Comparison of ENCODE assay signal across 10 mouse cellular contexts in the genomic region with DNA sequence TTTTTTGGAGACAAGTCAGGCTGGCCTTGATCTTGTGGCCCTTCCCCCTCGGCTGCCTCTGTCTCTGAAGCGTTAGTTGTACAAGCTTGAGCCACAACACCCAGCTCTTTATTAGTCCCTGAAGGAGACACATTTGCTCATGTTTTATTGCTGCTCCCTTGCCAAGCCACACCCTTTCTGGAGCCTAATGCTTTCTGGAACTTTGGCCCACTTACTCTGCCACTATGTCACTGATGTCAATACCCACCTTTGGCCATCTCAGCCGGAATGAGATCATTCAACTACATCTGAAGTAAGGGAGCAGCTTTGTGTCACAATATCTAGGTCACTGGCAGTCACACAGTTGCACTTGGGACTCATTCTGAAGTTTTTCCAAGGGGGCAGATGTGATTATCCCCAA.
DNase-seq lines count a peak whose midpoint lies in the region; ATAC-seq and TF ChIP-seq lines count a peak whose summit lies in the region.
"Had no signal": no experiment of that assay in that cellular context is flagged by ENCODE, and none has a peak within 500 bp of the region (broad histone marks: within the 10 kb centered on the region; RNA-seq: fewer than 3 reads in every experiment).

No protein-coding gene starts in this region.

- no peaks in the 10 kb centered on the region for H3K9me3 ChIP-seq in kidney, embryonic 16.5 days (ENCODE audit: low read length)
- H3K9me3 ChIP-seq in midbrain, embryonic 13.5 days = no peaks in the 10 kb centered on the region

- H3K4me2 ChIP-seq in kidney, embryonic 16.5 days (replicated peaks; ENCODE audit: low read depth, low read length) = no peak overlapping the region
- H3K4me2 ChIP-seq in midbrain, embryonic 13.5 days (replicated peaks) = no peak overlapping the region

- no peaks in the 10 kb centered on the region for H3K36me3 ChIP-seq in kidney, embryonic 16.5 days (ENCODE audit: insufficient read depth, low read length)
- peaks cover 2% of the 10 kb centered on the region; the same call in 1 of the 2 replicates for H3K36me3 ChIP-seq in small intestine, adult 2 months (ENCODE audit: control insufficient read depth, insufficient read depth, low read length)
- H3K36me3 ChIP-seq in midbrain, embryonic 13.5 days = no peaks in the 10 kb centered on the region

- DNase-seq in kidney, adult 18-20 months = peak; percentile 51
- peak; percentile 73 for DNase-seq in gastrocnemius, postnatal 25 days
- peak; percentile 47 for DNase-seq in kidney, postnatal 10 days
- DNase-seq in embryo, embryonic 10.5 days (ENCODE audit: low spot score) = no peak
- DNase-seq in left cerebral cortex, adult 9 months (ENCODE audit: low spot score in 2 of 2) = no peak
- DNase-seq: cerebellum, postnatal 10 days had no signal

- H3K4me3 ChIP-seq in kidney, embryonic 16.5 days (ENCODE audit: low read length) = no peak overlapping the region
- H3K4me3 ChIP-seq in small intestine, adult 2 months (ENCODE audit: low read depth, low read length) = no peak overlapping the region
- H3K4me3 ChIP-seq in midbrain, embryonic 13.5 days (replicated peaks) = no peak overlapping the region

- H3K9ac ChIP-seq in kidney, embryonic 16.5 days (replicated peaks; ENCODE audit: low read length) = no peak overlapping the region
- H3K9ac ChIP-seq in midbrain, embryonic 13.5 days (replicated peaks) = no peak overlapping the region

- no peak for TF ChIP-seq POLR2A in small intestine, adult 2 months (IDR thresholded peaks at IDR 0.05; ENCODE audit: low read depth, low read length)

- no peak for TF ChIP-seq CTCF in small intestine, adult 2 months (IDR thresholded peaks at IDR 0.05; ENCODE audit: extremely low read depth, insufficient read length, insufficient replicate concordance, low read depth, low read length)

- 0 out of 2 replicates have a peak, but pooled peaks cover 11% of the 10 kb centered on the region for H3K4me1 ChIP-seq in kidney, embryonic 16.5 days (ENCODE audit: insufficient read depth, low read length)
- peaks cover 21% of the 10 kb centered on the region for H3K4me1 ChIP-seq in small intestine, adult 2 months (ENCODE audit: control insufficient read depth, insufficient read depth, insufficient read length, low read length)
- 0 out of 2 replicates have a peak, but pooled peaks cover 2% of the 10 kb centered on the region for H3K4me1 ChIP-seq in midbrain, embryonic 13.5 days (replicated peaks)

- no peaks in the 10 kb centered on the region for H3K27me3 ChIP-seq in kidney, embryonic 16.5 days (ENCODE audit: insufficient read depth, low read length)
- no peaks in the 10 kb centered on the region for H3K27me3 ChIP-seq in small intestine, adult 2 months (ENCODE audit: control insufficient read depth, insufficient read depth, low read length)
- H3K27me3 ChIP-seq in midbrain, embryonic 13.5 days = no peaks in the 10 kb centered on the region
- H3K27me3 ChIP-seq: CH12.LX had no signal

- no peak overlapping the region for H3K27ac ChIP-seq in kidney, embryonic 16.5 days (ENCODE audit: low read length)
- H3K27ac ChIP-seq in small intestine, adult 2 months (ENCODE audit: insufficient read depth, low read depth, low read length) = peak overlapping the region; percentile 91
- H3K27ac ChIP-seq in midbrain, embryonic 13.5 days = no peak overlapping the region

- no peak for ATAC-seq in kidney, embryonic 16.5 days (ENCODE audit: low FRiP score, low TSS enrichment)
- no peak for ATAC-seq in midbrain, embryonic 13.5 days

- WGBS in kidney, embryonic 16.5 days = 39% methylated on average over 3 of the region's 3 CpGs
- WGBS in small intestine, adult 2 months = 7% methylated on average over 3 of the region's 3 CpGs
- 82% methylated on average over 3 of the region's 3 CpGs for WGBS in midbrain, embryonic 13.5 days

Comparison
In these comparisons a context has a peak if more than half of its experiments do, and no peak if none do; other contexts are left out.
1. DNase-seq: peak in kidney, adult 18-20 months (single experiment), gastrocnemius, postnatal 25 days (single experiment) and kidney, postnatal 10 days (single experiment); none in embryo, embryonic 10.5 days (single experiment) and left cerebral cortex, adult 9 months (0 of 2).